ENCODE assay signal across 28 mouse cellular contexts in genomic region chr15:6919406-6919805, GRCm38 (mm10). TPM values are rescaled to one million over a fixed set of nuclear protein-coding genes. Genes with fewer than 3 reads are reported as not detected.
"Had no signal": no experiment of that assay in that cellular context is flagged by ENCODE, and none has a peak within 500 bp of the region (broad histone marks: within the 10 kb centered on the region; RNA-seq: fewer than 3 reads in every experiment).

No protein-coding gene starts in this region.

- H3K27me3 ChIP-seq: embryonic facial prominence, embryonic 12.5 days; embryonic facial prominence, embryonic 13.5 days; embryonic facial prominence, embryonic 15.5 days; forebrain, embryonic 12.5 days; forebrain, embryonic 13.5 days; forebrain, embryonic 15.5 days had no signal

- H3K9me3 ChIP-seq: embryonic facial prominence, embryonic 10.5 days; embryonic facial prominence, embryonic 12.5 days; embryonic facial prominence, embryonic 13.5 days; embryonic facial prominence, embryonic 15.5 days; forebrain, embryonic 10.5 days; forebrain, embryonic 12.5 days; forebrain, embryonic 13.5 days; forebrain, embryonic 15.5 days had no signal

- H3K27ac ChIP-seq: embryonic facial prominence, embryonic 10.5 days; embryonic facial prominence, embryonic 12.5 days; embryonic facial prominence, embryonic 13.5 days; embryonic facial prominence, embryonic 15.5 days; forebrain, embryonic 10.5 days; forebrain, embryonic 12.5 days; forebrain, embryonic 13.5 days; forebrain, embryonic 15.5 days; gastrocnemius, adult 2 months; heart, adult 2 months had no signal

- H3K9ac ChIP-seq: embryonic facial prominence, embryonic 12.5 days; embryonic facial prominence, embryonic 13.5 days; embryonic facial prominence, embryonic 15.5 days; forebrain, embryonic 12.5 days; forebrain, embryonic 13.5 days; forebrain, embryonic 15.5 days; forebrain, postnatal 0 days had no signal

- H3K4me3 ChIP-seq: embryonic facial prominence, embryonic 10.5 days; embryonic facial prominence, embryonic 12.5 days; embryonic facial prominence, embryonic 13.5 days; embryonic facial prominence, embryonic 15.5 days; erythroblast, embryonic 14.5 days; forebrain, embryonic 10.5 days; forebrain, embryonic 12.5 days; forebrain, embryonic 13.5 days; forebrain, embryonic 15.5 days; gastrocnemius, adult 2 months; heart, adult 2 months had no signal

- ATAC-seq: forebrain, embryonic 13.5 days; forebrain, embryonic 14.5 days; forebrain, embryonic 15.5 days; forebrain, embryonic 16.5 days; forebrain, postnatal 0 days had no signal

- H3K4me1 ChIP-seq: embryonic facial prominence, embryonic 10.5 days; embryonic facial prominence, embryonic 12.5 days; embryonic facial prominence, embryonic 13.5 days; embryonic facial prominence, embryonic 15.5 days; forebrain, embryonic 10.5 days; forebrain, embryonic 12.5 days; forebrain, embryonic 13.5 days; forebrain, embryonic 15.5 days had no signal

- DNase-seq: cerebellum, adult 2 months; cerebellum, adult 8-10 months; cerebellum, adult 9-10 months; cerebellum, adult 9-11 months; cerebellum, postnatal 10 days; cerebellum, postnatal 14 days; cerebellum, postnatal 25 days; cerebellum, postnatal 36 days; embryo, embryonic 11 days; forebrain, postnatal 0 days; gastrocnemius, adult 2 months; gastrocnemius, postnatal 10 days; gastrocnemius, postnatal 14 days; gastrocnemius, postnatal 25 days; gastrocnemius, postnatal 36 days; heart, adult 18-20 months; heart, adult 2 months had no signal

- H3K36me3 ChIP-seq: embryonic facial prominence, embryonic 10.5 days; embryonic facial prominence, embryonic 12.5 days; embryonic facial prominence, embryonic 13.5 days; embryonic facial prominence, embryonic 15.5 days; forebrain, embryonic 10.5 days; forebrain, embryonic 12.5 days; forebrain, embryonic 15.5 days had no signal

- H3K4me2 ChIP-seq: embryonic facial prominence, embryonic 12.5 days; embryonic facial prominence, embryonic 13.5 days; embryonic facial prominence, embryonic 15.5 days; forebrain, embryonic 12.5 days; forebrain, embryonic 13.5 days; forebrain, embryonic 15.5 days had no signal

RNA-seq across cellular contexts. Expression of gene Osmr, which starts 44.6 kb away (rescaled TPM):
- polyA plus RNA-seq: erythroblast, embryonic 14.5 days had no signal
